Mouse (Mus musculus) midbrain, embryonic 14.5 days (tissue): ENCODE measurements around the gene Prkaa2. TPM values are rescaled to one million over a fixed set of nuclear protein-coding genes. Genes with fewer than 3 reads are reported as not detected.

ENCODE experiments used
- ATAC-seq: fragments of 200-750 bp; cut with Nextera tagmentation; 2 replicates; pipeline ENCODE4 v1.8.0; 2017; ENCODE audit warnings: moderate number of reproducible peaks, moderate library complexity; ENCODE audit not compliant: low FRiP score, low TSS enrichment
- DNase-seq: peaks from one replicate; pipeline ENCODE4 v3.0.0-alpha.2; 2015
- H3K27ac ChIP-seq: fragments of 300-500 bp; sonication (generic); replicated peaks from 2 replicates; pipeline ENCODE4 v1.5.1; 2014; ENCODE audit warnings: mild to moderate bottlenecking, low read depth, low read length, moderate library complexity
- H3K27me3 ChIP-seq: fragments of 300-500 bp; sonication (generic); 2 replicates; pipeline ENCODE4 v1.6.1; 2014; ENCODE audit warnings: low read length, control low read depth, mixed read lengths; ENCODE audit not compliant: control insufficient read depth, insufficient read depth
- H3K36me3 ChIP-seq: fragments of 300-500 bp; sonication (generic); 2 replicates; pipeline ENCODE4 v1.6.1; 2014; ENCODE audit warnings: low read length, control low read depth; ENCODE audit not compliant: control insufficient read depth, insufficient read depth
- H3K4me1 ChIP-seq: fragments of 300-500 bp; sonication (generic); 2 replicates; pipeline ENCODE4 v1.6.1; 2014; ENCODE audit warnings: mild to moderate bottlenecking, antibody characterized with exemption, low read length, control low read depth; ENCODE audit not compliant: control insufficient read depth, insufficient read depth
- H3K4me2 ChIP-seq: fragments of 300-500 bp; sonication (generic); 2 replicates; pipeline ENCODE4 v1.6.1; 2014; ENCODE audit warnings: mild to moderate bottlenecking, low read length, moderate library complexity
- H3K4me3 ChIP-seq: fragments of 300-500 bp; sonication (generic); replicated peaks from 2 replicates; pipeline ENCODE4 v1.5.1; 2014; ENCODE audit warnings: low read depth, low read length
- H3K9ac ChIP-seq: fragments of 300-500 bp; sonication (generic); replicated peaks from 2 replicates; pipeline ENCODE4 v1.6.1; 2014; ENCODE audit warnings: mild to moderate bottlenecking, low read length, moderate library complexity
- H3K9me3 ChIP-seq: fragments of 300-500 bp; sonication (generic); 2 replicates; pipeline ENCODE4 v1.6.1; 2016; ENCODE audit warnings: low read length, control low read depth, mixed read lengths; ENCODE audit not compliant: control insufficient read depth
- WGBS: fragments of 180-500 bp; shearing (Covaris S2); extraction: QIAGEN DNeasy Blood & Tissue Kit; methylation state at CpG from one replicate; pipeline ENCODE4 v1.1.7; 2014; 5-methylcytosine and 5-hydroxymethylcytosine counted together
- polyA plus RNA-seq: library from polyadenylated mRNA; unstranded; fragments of >200 nt; fragmentation: Nextera tagmentation; extraction: Ambion mirVana; gene quantifications from 2 replicates; pipeline ENCODE4 v1.2.1, GENCODE M21; 2014

The Prkaa2 gene
- polyA plus RNA-seq, 1 experiment from 2014 or later, result 19.4 TPM

DNA sequence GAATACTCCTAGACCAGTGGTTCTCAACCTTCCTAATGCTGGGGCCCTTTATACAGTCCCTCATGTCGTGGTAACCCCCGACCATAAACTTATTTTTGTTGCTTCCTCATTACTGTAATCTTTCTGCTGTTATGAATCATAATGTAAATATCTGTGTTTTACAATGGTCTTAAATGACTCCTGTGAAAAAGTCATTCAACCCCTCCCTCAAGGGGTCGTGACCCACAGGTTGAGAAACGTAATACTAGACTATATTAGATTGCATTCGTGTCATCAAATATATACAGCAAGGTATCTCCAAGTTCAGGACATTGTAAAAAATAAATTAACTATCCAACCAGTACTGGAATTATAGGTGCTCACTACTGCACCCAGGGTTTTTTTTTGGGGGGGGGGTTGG is 3.4 kb upstream of the Prkaa2 start:
- no peaks in the 10 kb centered on the region for H3K36me3 ChIP-seq
- H3K27me3 ChIP-seq, result no peaks in the 10 kb centered on the region
- DNase-seq, result no peak
- WGBS, result 88% methylated on average over 5 of the region's 5 CpGs
- H3K4me2 ChIP-seq, result no peak overlapping the region
- no peaks in the 10 kb centered on the region for H3K9me3 ChIP-seq
- no peak overlapping the region for H3K4me3 ChIP-seq
- H3K4me1 ChIP-seq, result peaks cover 16% of the 10 kb centered on the region
- no peak overlapping the region for H3K27ac ChIP-seq
- no peak for ATAC-seq
- H3K9ac ChIP-seq, result no peak overlapping the region

DNA sequence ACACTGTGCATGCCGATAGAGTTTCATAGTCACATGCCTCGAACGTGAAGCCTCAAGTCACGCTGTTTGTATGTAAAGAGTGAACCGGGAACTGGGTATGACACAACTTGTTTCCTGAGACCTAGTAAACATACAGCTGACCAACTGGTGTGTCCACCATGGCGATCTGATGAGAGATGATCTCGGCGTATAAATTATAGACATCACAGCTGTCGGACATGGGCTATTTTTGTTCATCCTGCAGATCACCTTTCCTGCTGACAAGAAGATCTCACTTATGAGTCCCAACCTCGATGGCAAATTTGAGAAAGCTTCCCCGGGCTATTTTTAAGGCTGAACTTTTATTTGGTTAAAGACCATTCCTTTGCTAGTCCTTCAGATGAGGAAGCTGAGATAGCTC is 2.1 kb upstream of the Prkaa2 start:
- Histone ChIP-seq H3K4me1 (peaks cover 16% of the 10 kb centered on the region), H3K27ac (no peak overlapping the region), H3K36me3 (no peaks in the 10 kb centered on the region), H3K4me2 (no peak overlapping the region), H3K9ac (no peak overlapping the region), H3K4me3 (no peak overlapping the region), H3K9me3 (no peaks in the 10 kb centered on the region), H3K27me3 (no peaks in the 10 kb centered on the region)
- WGBS, result 89% methylated on average over 11 of the region's 11 CpGs
- DNase-seq, result no peak
- no peak for ATAC-seq

DNA sequence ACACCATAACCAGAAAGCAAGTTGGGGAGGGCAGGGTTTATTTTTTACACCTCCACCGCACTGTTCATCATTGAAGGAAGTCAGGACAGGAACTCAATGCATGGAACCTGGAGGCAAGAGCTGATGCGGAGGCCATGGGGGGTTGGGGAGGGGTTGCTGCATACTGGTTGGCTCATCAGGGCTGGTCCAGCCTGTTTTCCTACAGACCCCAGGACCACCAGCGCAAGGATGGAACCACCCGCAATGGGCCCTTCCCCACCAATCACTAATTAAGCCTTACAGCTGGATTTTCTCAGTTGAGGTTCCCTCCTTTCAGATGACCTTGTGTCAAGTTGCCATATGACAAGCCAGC is 970 bp upstream of the Prkaa2 start:
- Histone ChIP-seq H3K27me3 (no peaks in the 10 kb centered on the region), H3K9me3 (no peaks in the 10 kb centered on the region), H3K4me1 (peaks cover 16% of the 10 kb centered on the region), H3K9ac (peak overlapping the region; percentile 89), H3K36me3 (no peaks in the 10 kb centered on the region), H3K27ac (peak overlapping the region; percentile 87), H3K4me2 (peak overlapping the region; percentile 57), H3K4me3 (peak overlapping the region; percentile 70)
- 55% methylated on average over 4 of the region's 4 CpGs for WGBS
- DNase-seq, result no peak
- no peak for ATAC-seq

DNA sequence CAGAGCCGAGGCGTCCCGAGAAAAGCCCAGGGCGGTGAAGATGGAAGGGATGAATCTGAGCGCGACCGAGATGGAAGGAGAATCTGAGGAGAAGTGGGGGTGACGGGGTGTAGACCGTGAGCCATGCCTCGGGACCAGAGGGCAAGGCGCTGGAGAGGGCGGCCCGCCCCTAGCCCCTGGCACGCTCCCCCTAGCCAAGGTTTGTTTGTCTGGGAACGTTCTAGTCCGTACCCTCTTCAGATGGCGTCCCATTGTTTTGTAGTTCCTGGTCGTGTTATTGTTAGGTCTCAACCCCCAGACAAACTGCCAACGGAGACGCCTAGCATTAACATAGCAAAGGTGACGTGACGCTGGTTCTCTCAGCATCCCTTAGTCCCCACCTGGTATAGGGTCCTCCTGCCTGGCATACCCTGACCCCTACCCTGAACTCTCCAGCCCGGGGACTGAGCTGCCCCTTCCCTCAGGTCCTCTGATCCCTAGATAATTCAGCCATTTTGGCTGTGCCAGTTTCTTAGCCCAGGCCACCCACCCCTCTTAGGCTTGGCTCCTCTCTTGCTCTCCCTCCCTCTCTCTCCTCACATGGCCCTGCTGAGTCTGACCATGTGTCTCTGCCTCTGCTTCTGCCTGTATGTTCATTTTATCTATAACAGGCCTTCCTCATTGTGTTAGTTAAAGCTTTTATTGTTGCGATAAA is 447 bp upstream of the Prkaa2 start:
- H3K36me3 ChIP-seq, result no peaks in the 10 kb centered on the region
- peak overlapping the region; percentile 70 for H3K4me3 ChIP-seq
- peak overlapping the region; percentile 89 for H3K9ac ChIP-seq
- H3K27ac ChIP-seq, result peak overlapping the region; percentile 87
- peak; percentile 68 for DNase-seq
- no peaks in the 10 kb centered on the region for H3K9me3 ChIP-seq
- peak overlapping the region; percentile 57 for H3K4me2 ChIP-seq
- ATAC-seq, result peak; percentile 79
- WGBS, result 3% methylated on average over 22 of the region's 24 CpGs
- H3K27me3 ChIP-seq, result no peaks in the 10 kb centered on the region
- H3K4me1 ChIP-seq, result peaks cover 16% of the 10 kb centered on the region

DNA sequence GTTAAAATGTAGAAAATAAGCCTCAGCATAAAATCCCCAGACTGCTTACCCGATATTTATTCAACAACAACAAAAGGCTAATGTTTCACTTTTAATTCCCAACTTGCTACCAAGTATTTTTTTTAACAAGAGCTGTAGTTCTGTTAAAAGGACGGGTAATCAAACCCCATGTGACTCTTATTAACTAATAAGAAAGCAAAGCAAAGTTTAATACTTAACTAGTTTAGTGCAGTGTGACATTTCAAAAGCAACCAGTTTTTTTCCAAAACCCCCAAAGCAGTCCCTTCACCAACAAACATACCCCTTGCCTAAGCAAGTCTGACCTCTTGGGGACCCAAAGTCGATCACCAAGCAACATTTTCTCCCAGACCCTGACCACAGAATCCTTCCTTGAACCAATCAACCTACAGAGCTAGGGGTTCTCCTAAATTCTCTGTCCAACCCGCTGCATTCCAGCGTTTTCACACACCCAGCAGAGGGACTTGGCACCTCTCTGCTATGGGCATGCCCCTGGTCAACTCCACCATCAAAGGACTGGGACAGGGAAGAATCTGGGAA is 970 bp downstream of the Prkaa2 start:
- H3K27ac ChIP-seq, result peak overlapping the region; percentile 87; the same call in 1 of the 2 replicates
- no peaks in the 10 kb centered on the region for H3K27me3 ChIP-seq
- no peaks in the 10 kb centered on the region for H3K9me3 ChIP-seq
- 10% methylated on average over 5 of the region's 5 CpGs for WGBS
- peak overlapping the region; percentile 89 for H3K9ac ChIP-seq
- no peak for ATAC-seq
- DNase-seq, result no peak
- H3K4me1 ChIP-seq, result peaks cover 16% of the 10 kb centered on the region
- H3K36me3 ChIP-seq, result no peaks in the 10 kb centered on the region
- H3K4me3 ChIP-seq, result peak overlapping the region; percentile 70
- peak overlapping the region; percentile 57 for H3K4me2 ChIP-seq

DNA sequence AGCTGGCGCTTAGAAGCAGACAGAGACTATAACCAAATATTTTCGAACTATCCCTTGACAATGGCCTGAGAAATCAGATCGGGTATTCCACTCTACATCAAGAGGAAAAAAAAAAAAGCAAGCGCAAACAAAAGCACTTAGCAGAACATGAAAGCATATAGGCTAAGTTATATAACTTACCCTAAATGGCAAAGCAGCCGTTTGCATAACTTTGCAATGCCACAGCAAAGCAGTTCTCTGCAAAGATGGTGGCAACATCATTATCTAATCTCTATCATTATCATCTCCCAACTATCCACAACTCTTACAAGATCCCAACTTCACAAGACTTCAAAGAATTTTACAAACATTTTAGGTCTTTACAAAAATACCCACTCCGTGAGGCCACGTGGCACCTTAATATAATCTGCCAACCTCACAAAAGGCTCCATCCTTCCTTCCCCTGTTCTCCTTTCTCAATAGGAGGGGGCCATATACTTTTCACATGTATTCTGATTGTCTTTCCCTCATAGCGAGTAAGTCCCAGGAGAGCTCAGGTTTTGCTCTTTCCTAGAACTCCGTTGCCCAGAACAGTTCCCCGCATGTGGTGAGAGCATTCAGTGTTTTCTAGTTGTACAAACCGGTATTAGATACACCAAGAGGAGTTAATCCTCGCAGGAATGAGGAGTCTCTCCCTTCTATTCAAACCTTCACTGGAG is 1.6 kb downstream of the Prkaa2 start:
- WGBS, result 46% methylated on average over 12 of the region's 12 CpGs
- DNase-seq, result peak; percentile 35
- Histone ChIP-seq H3K9me3 (no peaks in the 10 kb centered on the region), H3K27ac (no peak overlapping the region), H3K36me3 (no peaks in the 10 kb centered on the region), H3K27me3 (no peaks in the 10 kb centered on the region), H3K9ac (0 out of 2 replicates have a peak overlapping the region, but pooled peaks have one; percentile 14), H3K4me2 (peak overlapping the region; percentile 57), H3K4me3 (peak overlapping the region; percentile 70), H3K4me1 (peaks cover 16% of the 10 kb centered on the region)
- ATAC-seq, result no peak

DNA sequence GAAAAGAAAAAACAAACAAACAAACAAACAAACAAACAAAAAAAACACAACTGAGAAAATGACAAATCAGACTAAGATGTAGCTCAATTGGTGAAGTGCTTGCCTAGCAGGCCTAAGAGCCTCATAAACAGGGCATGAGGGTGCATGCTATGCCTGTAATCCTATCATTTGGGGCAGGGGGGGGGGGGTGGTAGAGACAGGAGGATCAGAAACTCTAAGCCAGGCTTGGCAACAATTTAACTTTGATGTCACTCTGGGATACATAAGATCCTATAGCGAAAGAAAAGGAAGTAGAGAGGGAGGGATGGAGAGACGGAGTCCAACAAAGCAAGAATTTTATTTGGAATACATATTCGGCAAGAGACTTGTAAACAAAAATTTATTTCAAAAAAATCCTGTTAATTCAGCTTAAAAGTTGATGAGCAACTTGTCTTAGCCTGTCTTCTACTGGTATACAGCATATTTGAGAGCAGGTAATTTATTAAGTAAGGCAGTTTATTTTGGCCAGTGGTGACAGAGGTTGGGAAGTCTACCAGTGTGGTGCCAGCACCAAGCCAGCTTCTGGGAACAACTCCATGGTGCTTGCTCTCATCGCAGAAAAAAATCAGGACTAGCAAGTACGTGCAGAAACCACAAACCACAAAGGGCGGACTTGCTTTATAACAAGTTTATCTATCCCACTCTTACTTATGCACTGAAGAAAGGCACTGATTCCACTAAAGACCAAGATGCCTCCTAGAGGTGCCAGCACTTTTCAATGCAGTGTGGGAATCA is 5.4 kb downstream of the Prkaa2 start:
- Histone ChIP-seq H3K27ac (no peak overlapping the region), H3K9me3 (no peaks in the 10 kb centered on the region), H3K36me3 (no peaks in the 10 kb centered on the region), H3K9ac (no peak overlapping the region), H3K4me2 (no peak overlapping the region), H3K27me3 (no peaks in the 10 kb centered on the region), H3K4me1 (peaks cover 11% of the 10 kb centered on the region), H3K4me3 (no peak overlapping the region)
- 95% methylated on average over 6 of the region's 6 CpGs for WGBS
- ATAC-seq, result no peak
- DNase-seq, result no peak

DNA sequence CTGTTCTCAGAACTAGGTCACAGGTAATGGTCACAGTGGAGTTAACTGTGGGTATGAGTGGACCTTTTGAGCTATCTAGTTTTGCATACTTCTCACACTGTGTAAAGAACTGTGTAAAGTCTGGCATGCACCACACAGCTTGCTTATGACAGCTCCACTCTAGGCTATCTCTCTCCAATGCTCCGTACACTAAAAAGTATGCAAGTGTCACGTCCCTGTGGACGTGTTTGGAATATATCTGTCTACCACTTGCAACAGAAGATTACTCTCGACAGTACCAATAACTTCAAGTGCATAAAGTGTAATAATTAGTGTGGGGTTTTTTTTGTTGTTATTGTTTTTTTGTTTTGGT is 8.4 kb downstream of the Prkaa2 start:
- no peak overlapping the region for H3K4me2 ChIP-seq
- H3K9me3 ChIP-seq, result no peaks in the 10 kb centered on the region
- no peak overlapping the region for H3K9ac ChIP-seq
- ATAC-seq (no peak), DNase-seq (no peak)
- H3K4me3 ChIP-seq, result no peak overlapping the region
- no peaks in the 10 kb centered on the region for H3K27me3 ChIP-seq
- WGBS, result 88% methylated on average over 4 of the region's 4 CpGs
- H3K4me1 ChIP-seq, result no peaks in the 10 kb centered on the region
- H3K27ac ChIP-seq, result no peak overlapping the region
- H3K36me3 ChIP-seq, result no peaks in the 10 kb centered on the region
